17 mouse cellular contexts compared by ENCODE assay signal in genomic region chr6:146110425-146110824, GRCm38 (mm10).
DNase-seq lines count a peak whose midpoint lies in the region; ATAC-seq and TF ChIP-seq lines count a peak whose summit lies in the region.
"Had no signal": no experiment of that assay in that cellular context is flagged by ENCODE, and none has a peak within 500 bp of the region (broad histone marks: within the 10 kb centered on the region; RNA-seq: fewer than 3 reads in every experiment).

No protein-coding gene starts in this region.

- 0 out of 2 replicates have a peak overlapping the region, but pooled peaks have one; percentile 19 for H3K27ac ChIP-seq in heart, embryonic 10.5 days
- peak overlapping the region; percentile 66 for H3K27ac ChIP-seq in midbrain, embryonic 12.5 days (replicated peaks)
- no peak overlapping the region for H3K27ac ChIP-seq in midbrain, embryonic 15.5 days
- H3K27ac ChIP-seq in hindbrain, embryonic 12.5 days, result peak overlapping the region; percentile 79
- H3K27ac ChIP-seq: embryonic facial prominence, embryonic 13.5 days; intestine, embryonic 15.5 days; liver, embryonic 13.5 days had no signal

- no peak for DNase-seq in heart, embryonic 10.5 days (ENCODE audit: low spot score)
- DNase-seq in heart, postnatal 4 days, result no peak
- DNase-seq in layer of hippocampus, adult 9-11 months, result no peak
- no peak for DNase-seq in yolk sac, embryonic 10.5 days (ENCODE audit: low spot score)
- DNase-seq: cerebellum, adult 9-10 months; gastrocnemius, postnatal 25 days; heart, postnatal 10 days; kidney, postnatal 10 days; liver, embryonic 13.5 days; thymus, postnatal 36 days had no signal

- H3K4me1 ChIP-seq in heart, embryonic 10.5 days, result peaks cover 24% of the 10 kb centered on the region
- peaks cover 44% of the 10 kb centered on the region for H3K4me1 ChIP-seq in midbrain, embryonic 12.5 days
- H3K4me1 ChIP-seq in midbrain, embryonic 15.5 days, result peaks cover 27% of the 10 kb centered on the region
- peaks cover 42% of the 10 kb centered on the region for H3K4me1 ChIP-seq in hindbrain, embryonic 12.5 days
- H3K4me1 ChIP-seq: liver, embryonic 13.5 days had no signal

- H3ac ChIP-seq in myocyte (ENCODE audit: control insufficient read depth, insufficient read length), result no peak overlapping the region

- no peaks in the 10 kb centered on the region for H3K9me3 ChIP-seq in heart, embryonic 10.5 days
- H3K9me3 ChIP-seq in midbrain, embryonic 12.5 days, result no peaks in the 10 kb centered on the region
- H3K9me3 ChIP-seq in midbrain, embryonic 15.5 days, result no peaks in the 10 kb centered on the region
- 0 out of 2 replicates have a peak, but pooled peaks cover 3% of the 10 kb centered on the region for H3K9me3 ChIP-seq in hindbrain, embryonic 12.5 days (replicated peaks)
- H3K9me3 ChIP-seq: embryonic facial prominence, embryonic 13.5 days; forebrain, embryonic 12.5 days; intestine, embryonic 15.5 days; liver, embryonic 13.5 days had no signal

- H3K36me3 ChIP-seq in heart, embryonic 10.5 days, result no peaks in the 10 kb centered on the region
- no peaks in the 10 kb centered on the region for H3K36me3 ChIP-seq in midbrain, embryonic 12.5 days
- H3K36me3 ChIP-seq in midbrain, embryonic 15.5 days (replicated peaks), result no peaks in the 10 kb centered on the region
- no peaks in the 10 kb centered on the region for H3K36me3 ChIP-seq in hindbrain, embryonic 12.5 days
- no peaks in the 10 kb centered on the region for H3K36me3 ChIP-seq in myocyte (ENCODE audit: control insufficient read depth, insufficient read depth)
- H3K36me3 ChIP-seq: embryonic facial prominence, embryonic 13.5 days; forebrain, embryonic 12.5 days; intestine, embryonic 15.5 days; liver, embryonic 13.5 days had no signal

- H3K4me2 ChIP-seq in midbrain, embryonic 12.5 days (replicated peaks), result no peak overlapping the region
- no peak overlapping the region for H3K4me2 ChIP-seq in midbrain, embryonic 15.5 days
- H3K4me2 ChIP-seq in hindbrain, embryonic 12.5 days (replicated peaks), result no peak overlapping the region
- peak overlapping the region; percentile 51 for H3K4me2 ChIP-seq in myocyte (ENCODE audit: low read depth)
- H3K4me2 ChIP-seq: embryonic facial prominence, embryonic 13.5 days; forebrain, embryonic 12.5 days; intestine, embryonic 15.5 days; liver, embryonic 13.5 days had no signal

- no peaks in the 10 kb centered on the region for H3K79me2 ChIP-seq in myocyte (ENCODE audit: control insufficient read depth, insufficient read depth)

- no peaks in the 10 kb centered on the region for H3K27me3 ChIP-seq in heart, embryonic 10.5 days (ENCODE audit: insufficient read depth, poor library complexity, severe bottlenecking)
- H3K27me3 ChIP-seq in midbrain, embryonic 12.5 days, result no peaks in the 10 kb centered on the region
- H3K27me3 ChIP-seq in midbrain, embryonic 15.5 days (replicated peaks), result no peaks in the 10 kb centered on the region
- H3K27me3 ChIP-seq in hindbrain, embryonic 12.5 days, result no peaks in the 10 kb centered on the region
- H3K27me3 ChIP-seq in myocyte (ENCODE audit: control insufficient read depth, insufficient read depth, insufficient read length), result no peaks in the 10 kb centered on the region
- H3K27me3 ChIP-seq: forebrain, embryonic 12.5 days; intestine, embryonic 15.5 days; liver, embryonic 13.5 days had no signal

- WGBS in heart, embryonic 10.5 days, result 76% methylated on average over 4 of the region's 4 CpGs
- WGBS in midbrain, embryonic 12.5 days, result 69% methylated on average over 4 of the region's 4 CpGs
- WGBS in midbrain, embryonic 15.5 days, result 63% methylated on average over 4 of the region's 4 CpGs
- WGBS in hindbrain, embryonic 12.5 days, result 65% methylated on average over 4 of the region's 4 CpGs

- no peak overlapping the region for H3K9ac ChIP-seq in midbrain, embryonic 12.5 days (replicated peaks)
- no peak overlapping the region for H3K9ac ChIP-seq in midbrain, embryonic 15.5 days
- H3K9ac ChIP-seq in hindbrain, embryonic 12.5 days, result no peak overlapping the region
- H3K9ac ChIP-seq: embryonic facial prominence, embryonic 13.5 days; intestine, embryonic 15.5 days; liver, embryonic 13.5 days had no signal

- no peak for ATAC-seq in midbrain, embryonic 12.5 days (ENCODE audit: low FRiP score, low read depth)
- ATAC-seq in midbrain, embryonic 15.5 days (replicated peaks), result no peak
- ATAC-seq in hindbrain, embryonic 12.5 days (ENCODE audit: low FRiP score), result no peak
- ATAC-seq: intestine, embryonic 15.5 days had no signal

- no peak overlapping the region for H3K4me3 ChIP-seq in heart, embryonic 10.5 days
- H3K4me3 ChIP-seq in midbrain, embryonic 12.5 days, result no peak overlapping the region
- no peak overlapping the region for H3K4me3 ChIP-seq in midbrain, embryonic 15.5 days
- no peak overlapping the region for H3K4me3 ChIP-seq in hindbrain, embryonic 12.5 days
- no peak overlapping the region for H3K4me3 ChIP-seq in myocyte
- H3K4me3 ChIP-seq: embryonic facial prominence, embryonic 13.5 days; forebrain, embryonic 12.5 days; intestine, embryonic 15.5 days; liver, embryonic 13.5 days had no signal

- TF ChIP-seq POLR2A in myocyte (IDR thresholded peaks at IDR 0.05; ENCODE audit: insufficient read length, low read depth), result no peak

TF ChIP-seq in myocyte, 11 proteins besides CTCF, POLR2A, EP300 and RAD21:
- no peak for TF ChIP-seq SRF (IDR thresholded peaks at IDR 0.05; ENCODE audit: control insufficient read depth, insufficient read length, low read depth)
- no peak for TF ChIP-seq REST (IDR thresholded peaks at IDR 0.05; ENCODE audit: insufficient read depth, insufficient read length)
- TF ChIP-seq MAX (IDR thresholded peaks at IDR 0.05; ENCODE audit: low read depth), result no peak
- no peak for TF ChIP-seq MYOD1 (IDR thresholded peaks at IDR 0.05; ENCODE audit: control insufficient read depth in 1 of 3, insufficient read length in 2 of 3, low read depth in 2 of 3)
- no peak for TF ChIP-seq CEBPB (IDR thresholded peaks at IDR 0.05; ENCODE audit: insufficient read depth, poor library complexity, severe bottlenecking)
- TF ChIP-seq POLR2AphosphoS2 (IDR thresholded peaks at IDR 0.05; ENCODE audit: insufficient read length, low read depth), result no peak
- no peak for TF ChIP-seq TCF12 (IDR thresholded peaks at IDR 0.05; ENCODE audit: insufficient read depth, poor library complexity, severe bottlenecking)
- no peak for TF ChIP-seq USF1 (IDR thresholded peaks at IDR 0.05; ENCODE audit: low read depth)
- no peak for TF ChIP-seq TCF3 (IDR thresholded peaks at IDR 0.05; ENCODE audit: insufficient read length, low read depth)
- no peak for TF ChIP-seq E2F4 (IDR thresholded peaks at IDR 0.05; ENCODE audit: insufficient read depth)
- TF ChIP-seq MYOG (IDR thresholded peaks at IDR 0.05; ENCODE audit: control insufficient read depth in 1 of 3, insufficient read depth in 1 of 3, insufficient read length in 2 of 3, low read depth in 2 of 3), result no peak
